Mouse (Mus musculus) Patski (cell line): Measurements from ENCODE around the gene Prkar2a. TPM values are rescaled to one million over a fixed set of nuclear protein-coding genes. Genes with fewer than 3 reads are reported as not detected.

ENCODE experiments used
- ATAC-seq: fragments of 100-300 bp; one replicate; pipeline ENCODE4 v1.8.0; 2021
- CTCF ChIA-PET: fragments of 350-600 bp; sonication (Branson Sonifier 250); formaldehyde crosslinking; loops from one replicate; lab custom pipeline; 2022; ENCODE audit warnings: inconsistent platforms; lab: Charles Lee
- POLR2A ChIA-PET: fragments of 350-600 bp; sonication (Branson Sonifier 250); formaldehyde crosslinking; loops from one replicate; lab custom pipeline; 2022; ENCODE audit warnings: antibody characterized with exemption, inconsistent platforms; lab: Charles Lee
- DNase-seq: peaks from one replicate; pipeline ENCODE4 v3.0.0-alpha.2; 2011; ENCODE audit warnings: low read depth, low spot score
- H3K27me3 ChIP-seq: fragments of 371-371 bp; one replicate; pipeline ENCODE4 v1.5.1; 2021
- CTCF ChIP-seq: fragments of 100-300 bp; IDR thresholded peaks from one replicate; pipeline ENCODE4 v1.5.1; 2021
- in situ Hi-C: fragments of 300-500 bp; cut with MboI; formaldehyde crosslinking; loops from 3 replicates; pipeline ENCODE4 v1.11.1; 2018; ENCODE audit warnings: low pct_unique_long_range_greater_than_20kb, mixed read lengths
- polyA plus RNA-seq: library from polyadenylated mRNA; unstranded; gene quantifications from one replicate; pipeline ENCODE4 v1.2.3, GENCODE M21; 2021

Gene Prkar2a
- polyA plus RNA-seq, 1 experiment from 2014 or later = 30.9 TPM

- ATAC-seq (no peak), DNase-seq (no peak)
- no peak for TF ChIP-seq CTCF
- POLR2A ChIA-PET = interaction anchor here (0.6 kb wide), 1 partner anchor 12 kb away, joined by 4 read pairs; no protein-coding TSS in a partner anchor
- CTCF ChIA-PET = interaction anchor here (1.5 kb wide), 1 partner anchor 42 kb away, joined by 3 read pairs; no protein-coding TSS in a partner anchor
- H3K27me3 ChIP-seq = no peaks in the 10 kb centered on the region
- in situ Hi-C loops = no loop called here
Observed at GRCm38 (mm10) chr9:108780959-108781358, 91.8 kb downstream of the Prkar2a start.

GRCm38 (mm10) chr9:108781891-108782290 is 92.8 kb downstream of the Prkar2a start:
- POLR2A ChIA-PET = interaction anchor here (0.6 kb wide), 1 partner anchor 21 kb away, joined by 3 read pairs; no protein-coding TSS in a partner anchor
- DNase-seq (no peak), ATAC-seq (no peak)
- no peak for TF ChIP-seq CTCF
- in situ Hi-C loops = no loop called here
- no peaks in the 10 kb centered on the region for H3K27me3 ChIP-seq
- CTCF ChIA-PET = interaction anchor here (0.9 to 1.2 kb wide), 2 partner anchors 26 to 28 kb away, joined by 3 to 5 read pairs; partner anchors contain the start of gene Nckipsd

- CTCF ChIA-PET = interaction anchor here (0.8 to 3.3 kb wide), 3 partner anchors 13 to 29 kb away, joined by 3 to 15 read pairs (median 5); no protein-coding TSS in a partner anchor
- in situ Hi-C loops = no loop called here
Observed at GRCm38 (mm10) chr9:108782836-108783547, 93.9 kb downstream of the Prkar2a start.

GRCm38 (mm10) chr9:108783548-108784463 is 94.7 kb downstream of the Prkar2a start, which contains the start of gene Ip6k2:
TSS of gene Ip6k2 (plus strand) at chr9:108783796.
- ATAC-seq (peak; percentile 98), DNase-seq (no peak)
- TF ChIP-seq CTCF = no peak
- H3K27me3 ChIP-seq = no peaks in the 10 kb centered on the region
- CTCF ChIA-PET = interaction anchor here (0.8 to 3.3 kb wide), 2 partner anchors 14 to 15 kb away, joined by 3 to 15 read pairs; no protein-coding TSS in a partner anchor
- in situ Hi-C loops = no loop called here
- POLR2A ChIA-PET = interaction anchor here (0.6 to 2.6 kb wide), 4 partner anchors 15 to 1512 kb away, joined by 3 to 7 read pairs (median 4); no protein-coding TSS in a partner anchor

More at GRCm38 (mm10) chr9:108782836-108783547, 93.9 kb downstream of the Prkar2a start:
- ATAC-seq (no peak), DNase-seq (no peak)
- TF ChIP-seq CTCF = no peak
- no peaks in the 10 kb centered on the region for H3K27me3 ChIP-seq
- POLR2A ChIA-PET = interaction anchor here (0.6 to 1.2 kb wide), 2 partner anchors 22 to 70 kb away, joined by 3 to 4 read pairs; partner anchors contain the start of gene Slc26a6

GRCm38 (mm10) chr9:108785416-108785815 is 96.3 kb downstream of the Prkar2a start:
- POLR2A ChIA-PET = interaction anchor here (0.6 to 2.6 kb wide), 3 partner anchors 13 to 260 kb away, joined by 3 to 11 read pairs (median 7); no protein-coding TSS in a partner anchor
- ATAC-seq (no peak), DNase-seq (no peak)
- TF ChIP-seq CTCF = no peak
- no peaks in the 10 kb centered on the region for H3K27me3 ChIP-seq
- in situ Hi-C loops = no loop called here
- CTCF ChIA-PET = interaction anchor here (3.3 kb wide), 1 partner anchor 14 kb away, joined by 15 read pairs; no protein-coding TSS in a partner anchor

GRCm38 (mm10) chr9:108786494-108786893 is 97.4 kb downstream of the Prkar2a start:
- H3K27me3 ChIP-seq = no peaks in the 10 kb centered on the region
- ChIA-PET POLR2A (interaction anchor here (0.6 to 2.6 kb wide), 3 partner anchors 12 to 321 kb away, joined by 3 to 11 read pairs (median 7); no protein-coding TSS in a partner anchor), CTCF (no interaction called here)
- no peak for ATAC-seq
- in situ Hi-C loops = no loop called here
- no peak for TF ChIP-seq CTCF
- no peak for DNase-seq

- ChIA-PET POLR2A (interaction anchor here (0.5 to 2.0 kb wide), 2 partner anchors 12 to 66 kb away, joined by 6 to 11 read pairs; no protein-coding TSS in a partner anchor), CTCF (no interaction called here)
- DNase-seq (no peak), ATAC-seq (no peak)
- TF ChIP-seq CTCF = no peak
- in situ Hi-C loops = no loop called here
- H3K27me3 ChIP-seq = no peaks in the 10 kb centered on the region
Observed at GRCm38 (mm10) chr9:108787080-108787479, 98.0 kb downstream of the Prkar2a start.

GRCm38 (mm10) chr9:108788713-108789112 is 99.6 kb downstream of the Prkar2a start:
- CTCF ChIA-PET = interaction anchor here (2.4 kb wide), 1 partner anchor 10 kb away, joined by 8 read pairs; no protein-coding TSS in a partner anchor

GRCm38 (mm10) chr9:108792307-108792706 is 103.2 kb downstream of the Prkar2a start:
- no peak for TF ChIP-seq CTCF
- ChIA-PET CTCF (no interaction called here), POLR2A (no interaction called here)
- no peaks in the 10 kb centered on the region for H3K27me3 ChIP-seq
- ATAC-seq (no peak), DNase-seq (no peak)
- in situ Hi-C loops = no loop called here

More at GRCm38 (mm10) chr9:108788713-108789112, 99.6 kb downstream of the Prkar2a start:
- in situ Hi-C loops = no loop called here
- DNase-seq = no peak
- no peaks in the 10 kb centered on the region for H3K27me3 ChIP-seq
- ATAC-seq = no peak
- no peak for TF ChIP-seq CTCF
- POLR2A ChIA-PET = no interaction called here
